Mouse (Mus musculus) kidney, adult 2 months (tissue): ENCODE data around the gene Srsf5.

ENCODE experiments used
- CTCF ChIP-seq: fragments of 200-500 bp; conservative IDR thresholded peaks from 2 replicates; pipeline ENCODE4 v1.5.1; 2011; ENCODE audit warnings: low read depth, mild to moderate bottlenecking, control low read depth, low read length, moderate library complexity, mixed read lengths; ENCODE audit not compliant: insufficient read depth, insufficient read length
- POLR2A ChIP-seq: fragments of 200-500 bp; IDR thresholded peaks from one replicate; pipeline ENCODE4 v1.6.1; 2011; ENCODE audit warnings: low read depth, low read length, control low read depth

- TF ChIP-seq POLR2A = no peak
- TF ChIP-seq CTCF = no peak
Measured at GRCm38 (mm10) chr12:80952526-80952925, 7.2 kb downstream of the Srsf5 start.
